Mouse (Mus musculus): ENCODE measurements around the gene Pdpn. TPM values are rescaled to one million over a fixed set of nuclear protein-coding genes. Genes with fewer than 3 reads are reported as not detected.

Pdpn gene
- polyA plus RNA-seq, 1 experiment from 2014 or later, result 44.9 TPM

DNA sequence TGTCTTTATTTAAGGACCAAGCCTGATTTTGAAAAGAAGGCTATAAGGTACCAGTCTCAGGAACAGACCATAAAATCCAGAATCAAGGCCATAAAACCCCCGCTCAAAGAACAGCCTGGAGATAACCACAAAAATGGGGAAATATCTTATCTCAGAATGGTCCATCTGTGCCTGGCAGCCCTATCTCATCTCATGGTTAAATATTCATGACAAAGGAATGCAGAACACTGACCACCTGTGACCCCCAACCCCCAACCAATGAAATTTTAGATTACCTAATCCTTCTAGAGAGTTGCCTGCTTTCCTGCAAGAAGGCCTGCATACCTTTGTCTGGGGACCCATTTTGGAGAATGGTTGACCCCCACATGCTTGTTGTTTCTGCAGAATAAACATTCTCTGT, 32.4 kb upstream of the Pdpn start:
- no peaks in the 10 kb centered on the region for H3K36me3 ChIP-seq (replicated peaks; ENCODE audit: control insufficient read depth, insufficient read depth, low read depth, low read length)
- no peaks in the 10 kb centered on the region for H3K9me3 ChIP-seq (replicated peaks; ENCODE audit: control insufficient read depth, low read length)
- no peak overlapping the region for H3K4me3 ChIP-seq (ENCODE audit: low read depth, low read length)
- H3K4me2 ChIP-seq (ENCODE audit: low read depth, low read length), result no peak overlapping the region
- H3K4me1 ChIP-seq (ENCODE audit: control insufficient read depth, insufficient read depth, low read length), result no peaks in the 10 kb centered on the region; the same call in 1 of the 2 replicates
- no peaks in the 10 kb centered on the region for H3K27me3 ChIP-seq (ENCODE audit: control insufficient read depth, insufficient read depth, low read length)
- no peak for ATAC-seq (replicated peaks; ENCODE audit: insufficient number of reproducible peaks, low FRiP score, low TSS enrichment, low read depth)
- WGBS, result 88% methylated on average over 1 of the region's 1 CpGs
- no peak overlapping the region for H3K9ac ChIP-seq (replicated peaks; ENCODE audit: low read length)
- no peak overlapping the region for H3K27ac ChIP-seq (replicated peaks; ENCODE audit: low read depth, low read length)
- DNase-seq (ENCODE audit: low spot score), result no peak

DNA sequence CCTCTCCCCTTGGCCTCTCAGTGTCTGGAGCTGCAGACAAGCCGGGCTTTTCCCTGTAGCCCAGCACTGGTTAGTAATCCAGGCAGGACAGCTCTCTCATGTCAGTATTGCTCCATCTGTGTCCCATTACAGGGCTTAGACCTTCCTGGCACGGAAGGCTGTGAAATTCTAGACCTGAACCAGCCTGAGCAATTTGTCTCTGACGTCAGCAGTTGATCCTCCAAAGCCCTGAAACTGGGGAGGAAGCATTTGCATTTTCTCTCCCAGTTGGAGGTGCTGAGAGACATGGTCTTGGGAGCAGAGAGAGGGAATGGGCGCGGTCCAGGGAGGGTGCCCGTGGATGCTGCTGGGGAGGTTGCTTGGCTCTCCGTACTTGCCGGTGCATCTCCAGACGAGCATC, 31.2 kb upstream of the Pdpn start:
- ATAC-seq (replicated peaks; ENCODE audit: insufficient number of reproducible peaks, low FRiP score, low TSS enrichment, low read depth), result peak; percentile 86

GRCm38 (mm10) chr4:143325625-143325941, 26.2 kb upstream of the Pdpn start:
- no peak for ATAC-seq (replicated peaks; ENCODE audit: insufficient number of reproducible peaks, low FRiP score, low TSS enrichment, low read depth)

More for the DNA sequence above, 31.2 kb upstream of the Pdpn start:
- WGBS, result 18% methylated on average over 9 of the region's 9 CpGs
- peak overlapping the region; percentile 64; the same call in 1 of the 2 replicates for H3K27ac ChIP-seq (replicated peaks; ENCODE audit: low read depth, low read length)
- 0 out of 2 replicates have a peak overlapping the region, but pooled peaks have one; percentile 5 for H3K4me2 ChIP-seq (ENCODE audit: low read depth, low read length)
- no peaks in the 10 kb centered on the region for H3K27me3 ChIP-seq (ENCODE audit: control insufficient read depth, insufficient read depth, low read length)
- H3K4me3 ChIP-seq (ENCODE audit: low read depth, low read length), result no peak overlapping the region
- no peaks in the 10 kb centered on the region for H3K9me3 ChIP-seq (replicated peaks; ENCODE audit: control insufficient read depth, low read length)
- peak; percentile 94 for DNase-seq (ENCODE audit: low spot score)
- no peak overlapping the region for H3K9ac ChIP-seq (replicated peaks; ENCODE audit: low read length)
- H3K4me1 ChIP-seq (ENCODE audit: control insufficient read depth, insufficient read depth, low read length), result no peaks in the 10 kb centered on the region; the same call in 1 of the 2 replicates
- H3K36me3 ChIP-seq (replicated peaks; ENCODE audit: control insufficient read depth, insufficient read depth, low read depth, low read length), result no peaks in the 10 kb centered on the region

GRCm38 (mm10) chr4:143324925-143325624, 25.7 kb upstream of the Pdpn start:
- no peak for ATAC-seq (replicated peaks; ENCODE audit: insufficient number of reproducible peaks, low FRiP score, low TSS enrichment, low read depth)
- Histone ChIP-seq H3K9me3 (replicated peaks; ENCODE audit: control insufficient read depth, low read length) (no peaks in the 10 kb centered on the region), H3K9ac (replicated peaks; ENCODE audit: low read length) (peak overlapping the region; percentile 47), H3K4me2 (ENCODE audit: low read depth, low read length) (peak overlapping the region; percentile 34), H3K27ac (replicated peaks; ENCODE audit: low read depth, low read length) (no peak overlapping the region), H3K36me3 (replicated peaks; ENCODE audit: control insufficient read depth, insufficient read depth, low read depth, low read length) (no peaks in the 10 kb centered on the region), H3K4me3 (ENCODE audit: low read depth, low read length) (peak overlapping the region; percentile 10; the same call in 1 of the 2 replicates), H3K4me1 (ENCODE audit: control insufficient read depth, insufficient read depth, low read length) (no peaks in the 10 kb centered on the region), H3K27me3 (ENCODE audit: control insufficient read depth, insufficient read depth, low read length) (no peaks in the 10 kb centered on the region)
- WGBS, result 17% methylated on average over 15 of the region's 15 CpGs
- peak; percentile 37 for DNase-seq (ENCODE audit: low spot score)

More at GRCm38 (mm10) chr4:143325625-143325941, 26.2 kb upstream of the Pdpn start:
- Histone ChIP-seq H3K27ac (replicated peaks; ENCODE audit: low read depth, low read length) (no peak overlapping the region), H3K9ac (replicated peaks; ENCODE audit: low read length) (peak overlapping the region; percentile 47; the same call in 1 of the 2 replicates), H3K9me3 (replicated peaks; ENCODE audit: control insufficient read depth, low read length) (no peaks in the 10 kb centered on the region), H3K4me2 (ENCODE audit: low read depth, low read length) (peak overlapping the region; percentile 34), H3K36me3 (replicated peaks; ENCODE audit: control insufficient read depth, insufficient read depth, low read depth, low read length) (no peaks in the 10 kb centered on the region), H3K4me1 (ENCODE audit: control insufficient read depth, insufficient read depth, low read length) (no peaks in the 10 kb centered on the region; the same call in 1 of the 2 replicates), H3K4me3 (ENCODE audit: low read depth, low read length) (peak overlapping the region; percentile 10; the same call in 1 of the 2 replicates), H3K27me3 (ENCODE audit: control insufficient read depth, insufficient read depth, low read length) (no peaks in the 10 kb centered on the region)
- peak; percentile 90 for DNase-seq (ENCODE audit: low spot score)
- WGBS, result 2% methylated on average over 10 of the region's 10 CpGs

GRCm38 (mm10) chr4:143324176-143324924, 25.0 kb upstream of the Pdpn start:
- Histone ChIP-seq H3K4me3 (ENCODE audit: low read depth, low read length) (no peak overlapping the region), H3K36me3 (replicated peaks; ENCODE audit: control insufficient read depth, insufficient read depth, low read depth, low read length) (no peaks in the 10 kb centered on the region), H3K9me3 (replicated peaks; ENCODE audit: control insufficient read depth, low read length) (no peaks in the 10 kb centered on the region), H3K4me1 (ENCODE audit: control insufficient read depth, insufficient read depth, low read length) (no peaks in the 10 kb centered on the region), H3K9ac (replicated peaks; ENCODE audit: low read length) (no peak overlapping the region), H3K4me2 (ENCODE audit: low read depth, low read length) (no peak overlapping the region), H3K27ac (replicated peaks; ENCODE audit: low read depth, low read length) (no peak overlapping the region), H3K27me3 (ENCODE audit: control insufficient read depth, insufficient read depth, low read length) (no peaks in the 10 kb centered on the region)
- DNase-seq (ENCODE audit: low spot score) (peak; percentile 45), ATAC-seq (replicated peaks; ENCODE audit: insufficient number of reproducible peaks, low FRiP score, low TSS enrichment, low read depth) (peak; percentile 61; the same call in 1 of the 2 replicates)
- WGBS, result 19% methylated on average over 9 of the region's 11 CpGs

- Histone ChIP-seq H3K9ac (replicated peaks; ENCODE audit: low read length) (no peak overlapping the region), H3K27me3 (ENCODE audit: control insufficient read depth, insufficient read depth, low read length) (no peaks in the 10 kb centered on the region), H3K27ac (replicated peaks; ENCODE audit: low read depth, low read length) (no peak overlapping the region), H3K9me3 (replicated peaks; ENCODE audit: control insufficient read depth, low read length) (no peaks in the 10 kb centered on the region), H3K4me1 (ENCODE audit: control insufficient read depth, insufficient read depth, low read length) (no peaks in the 10 kb centered on the region), H3K4me2 (ENCODE audit: low read depth, low read length) (no peak overlapping the region), H3K36me3 (replicated peaks; ENCODE audit: control insufficient read depth, insufficient read depth, low read depth, low read length) (no peaks in the 10 kb centered on the region), H3K4me3 (ENCODE audit: low read depth, low read length) (no peak overlapping the region)
- no peak for ATAC-seq (replicated peaks; ENCODE audit: insufficient number of reproducible peaks, low FRiP score, low TSS enrichment, low read depth)
- DNase-seq (ENCODE audit: low spot score), result no peak
- 69% methylated on average over 6 of the region's 6 CpGs for WGBS
These were observed 13.9 kb upstream of the Pdpn start for GRCm38 (mm10) chr4:143313299-143313698.

- WGBS, result 44% methylated on average over 2 of the region's 2 CpGs
- H3K9me3 ChIP-seq (replicated peaks; ENCODE audit: control insufficient read depth, low read length), result no peaks in the 10 kb centered on the region
- no peak overlapping the region for H3K4me2 ChIP-seq (ENCODE audit: low read depth, low read length)
- no peak overlapping the region for H3K4me3 ChIP-seq (ENCODE audit: low read depth, low read length)
- DNase-seq (ENCODE audit: low spot score) (peak; percentile 32), ATAC-seq (replicated peaks; ENCODE audit: insufficient number of reproducible peaks, low FRiP score, low TSS enrichment, low read depth) (no peak)
- no peaks in the 10 kb centered on the region for H3K27me3 ChIP-seq (ENCODE audit: control insufficient read depth, insufficient read depth, low read length)
- no peaks in the 10 kb centered on the region for H3K4me1 ChIP-seq (ENCODE audit: control insufficient read depth, insufficient read depth, low read length)
- no peak overlapping the region for H3K9ac ChIP-seq (replicated peaks; ENCODE audit: low read length)
- H3K27ac ChIP-seq (replicated peaks; ENCODE audit: low read depth, low read length), result no peak overlapping the region
- no peaks in the 10 kb centered on the region for H3K36me3 ChIP-seq (replicated peaks; ENCODE audit: control insufficient read depth, insufficient read depth, low read depth, low read length)
These were observed 12.0 kb upstream of the Pdpn start for GRCm38 (mm10) chr4:143311341-143311740.

All from embryonic facial prominence, embryonic 11.5 days (tissue).